Mouse (Mus musculus) ES-E14 (cell line): Measurements from ENCODE around the gene Cpne4. TPM values are rescaled to one million over a fixed set of nuclear protein-coding genes. Genes with fewer than 3 reads are reported as not detected.

Experiments used
- DNase-seq: peaks from one replicate; pipeline ENCODE4 v3.0.0-alpha.2; 2013; ENCODE audit warnings: low read depth, low spot score
- H3K27ac ChIP-seq: 2 replicates; pipeline ENCODE4 v1.5.1; 2012; ENCODE audit warnings: low read depth, mild to moderate bottlenecking, low read length, moderate library complexity, mixed read lengths; ENCODE audit not compliant: poor library complexity, insufficient read depth, severe bottlenecking
- H3K36me3 ChIP-seq: 2 replicates; pipeline ENCODE4 v1.6.1; 2012; ENCODE audit warnings: mild to moderate bottlenecking, low read length, moderate library complexity, mixed read lengths; ENCODE audit not compliant: control insufficient read depth, poor library complexity, insufficient read depth, severe bottlenecking
- H3K4me1 ChIP-seq, 2 experiments: fragments of 150-350 bp in 1 of 2; sonication (generic) in 1 of 2; 2 replicates each; pipeline ENCODE4 v1.6.1; 2012; ENCODE audit warnings: low read length in 2 of 2, mild to moderate bottlenecking in 1 of 2, mixed read lengths in 1 of 2; ENCODE audit not compliant: control insufficient read depth in 2 of 2, insufficient read depth in 2 of 2, poor library complexity in 1 of 2
- H3K4me3 ChIP-seq, 2 experiments: fragments of 150-350 bp in 1 of 2; sonication (generic) in 1 of 2; 2 replicates each; pipeline ENCODE4 v1.5.1; 2012; ENCODE audit warnings: low read length in 2 of 2, low read depth in 1 of 2, mild to moderate bottlenecking in 1 of 2, mixed read lengths in 1 of 2; ENCODE audit not compliant: insufficient read depth in 1 of 2, poor library complexity in 1 of 2, severe bottlenecking in 1 of 2
- H3K9ac ChIP-seq: 2 replicates; pipeline ENCODE4 v1.6.1; 2012; ENCODE audit warnings: low read depth, mild to moderate bottlenecking, low read length, mixed read lengths; ENCODE audit not compliant: poor library complexity, insufficient read depth, severe bottlenecking
- H3K9me3 ChIP-seq: fragments of 150-350 bp; sonication (generic); 2 replicates; pipeline ENCODE4 v1.6.1; 2012; ENCODE audit warnings: low read depth, mild to moderate bottlenecking, low read length; ENCODE audit not compliant: control insufficient read depth, insufficient read depth
- CHD2 ChIP-seq: IDR thresholded peaks from 2 replicates; pipeline ENCODE4 v1.6.1; 2014; ENCODE audit warnings: mild to moderate bottlenecking, low read depth, low read length, inconsistent platforms
- HCFC1 ChIP-seq: IDR thresholded peaks from 2 replicates; pipeline ENCODE4 v1.6.1; 2012; ENCODE audit warnings: low read length, inconsistent platforms, borderline replicate concordance; ENCODE audit not compliant: insufficient read depth
- MAFK ChIP-seq: IDR thresholded peaks from 2 replicates; pipeline ENCODE4 v1.6.1; 2014; ENCODE audit warnings: mild to moderate bottlenecking, low read depth, low read length, inconsistent platforms; ENCODE audit not compliant: insufficient read depth
- ZC3H11A ChIP-seq: IDR thresholded peaks from 2 replicates; pipeline ENCODE4 v1.6.1; 2012; ENCODE audit warnings: low read depth, mild to moderate bottlenecking, inconsistent platforms, low read length, borderline replicate concordance
- ZNF384 ChIP-seq: IDR thresholded peaks from 2 replicates; pipeline ENCODE4 v1.6.1; 2012; ENCODE audit warnings: low read depth, low read length, inconsistent platforms
- in situ Hi-C, 2 experiments: fragments of 600-800 bp; cut with MboI; formaldehyde crosslinking; loops; one replicate each; pipeline ENCODE4 v1.15.1; 2025; ENCODE audit warnings: low sequenced_read_pairs in 2 of 2, inconsistent platforms in 1 of 2; ENCODE audit not compliant: unreplicated experiment in 2 of 2
- total RNA-seq: library from RNA; depleted of rRNA; stranded (reverse); fragments of 300-350 nt; gene quantifications from 2 replicates; pipeline ENCODE4 v1.2.3, GENCODE M21; 2012; rRNA removed

Gene Cpne4
- 0.13 TPM in 1 of 2 replicates, not detected in the other for total RNA-seq

GRCm38 (mm10) chr9:104546986-104547385 is at the start of gene Cpne4:
TSS of gene Cpne4 (plus strand) at chr9:104547286.
- DNase-seq, result no peak

DNA sequence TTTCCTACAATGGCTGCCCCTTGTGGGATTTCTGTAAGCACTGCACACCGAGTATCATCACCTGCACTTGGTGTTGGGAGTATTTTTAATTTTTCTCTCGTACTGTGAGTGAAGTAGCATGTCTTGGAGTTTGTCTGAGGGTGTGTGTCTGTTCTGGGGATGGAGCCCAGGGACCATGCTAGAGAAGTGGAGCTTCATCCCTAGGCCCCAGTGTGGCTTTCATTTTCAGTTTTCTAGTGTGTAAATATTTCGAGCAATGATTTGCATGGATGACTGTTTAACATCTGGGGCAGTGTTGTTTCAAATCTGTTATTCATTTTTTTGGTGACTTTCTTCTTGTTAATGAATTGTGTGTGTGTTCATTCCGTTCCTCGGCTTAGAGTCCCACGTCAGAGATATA is 31.9 kb upstream of the Cpne4 start:
- H3K9me3 ChIP-seq, result no peaks in the 10 kb centered on the region

More at GRCm38 (mm10) chr9:104546986-104547385, at the start of gene Cpne4:
- TF ChIP-seq ZC3H11A (no peak), ZNF384 (no peak), HCFC1 (no peak), MAFK (no peak), CHD2 (no peak)
- H3K9me3 ChIP-seq, result no peaks in the 10 kb centered on the region
- in situ Hi-C loops, result loop anchor here (25.0 kb wide), 1 partner anchor 840 kb away; the partner anchor contains the start of genes Aste1 (in 2 of the 2) and Nek11 (in 2 of the 2)
- H3K4me3 ChIP-seq, result no peak within 1 kb of the TSS
- H3K9ac ChIP-seq, result no peak within 1 kb of the TSS
- H3K4me1 ChIP-seq, result no peaks in the 10 kb centered on the region
- H3K27ac ChIP-seq, result no peak within 1 kb of the TSS
- H3K36me3 ChIP-seq, result no peaks in the 10 kb centered on the region

GRCm38 (mm10) chr9:104535508-104535907 is 11.6 kb upstream of the Cpne4 start:
- in situ Hi-C loops, result loop anchor here (25.0 kb wide), 1 partner anchor 852 kb away; the partner anchor contains the start of genes Aste1 (in 2 of the 2) and Nek11 (in 2 of the 2)
- H3K27ac ChIP-seq, result no peak overlapping the region
- H3K36me3 ChIP-seq, result no peaks in the 10 kb centered on the region
- TF ChIP-seq HCFC1 (no peak), MAFK (no peak), ZNF384 (no peak), ZC3H11A (0 out of 2 replicates have a peak, but pooled peaks have one; percentile 33), CHD2 (no peak)
- H3K4me3 ChIP-seq, result no peak overlapping the region
- peak; percentile 37 for DNase-seq
- H3K9me3 ChIP-seq, result no peaks in the 10 kb centered on the region
- H3K9ac ChIP-seq, result no peak overlapping the region
- H3K4me1 ChIP-seq, result no peaks in the 10 kb centered on the region

More for the DNA sequence above, 31.9 kb upstream of the Cpne4 start:
- Histone ChIP-seq H3K4me3 (no peak overlapping the region), H3K9ac (no peak overlapping the region), H3K27ac (no peak overlapping the region), H3K36me3 (no peaks in the 10 kb centered on the region), H3K4me1 (no peaks in the 10 kb centered on the region)
- TF ChIP-seq ZNF384 (no peak), HCFC1 (no peak), CHD2 (no peak), ZC3H11A (no peak), MAFK (no peak)
- no peak for DNase-seq
- in situ Hi-C loops, result no loop called here

- H3K4me3 ChIP-seq, result no peak overlapping the region
- no peak overlapping the region for H3K9ac ChIP-seq
- in situ Hi-C loops, result no loop called here
- no peaks in the 10 kb centered on the region for H3K36me3 ChIP-seq
- no peak for TF ChIP-seq HCFC1
- no peak for TF ChIP-seq MAFK
- no peak for TF ChIP-seq ZC3H11A
- no peak for TF ChIP-seq ZNF384
- no peak for TF ChIP-seq CHD2
- DNase-seq, result no peak
- no peaks in the 10 kb centered on the region for H3K9me3 ChIP-seq
- H3K4me1 ChIP-seq, result no peaks in the 10 kb centered on the region; a peak in 1 of 4 replicates
- no peak overlapping the region for H3K27ac ChIP-seq
Measured at GRCm38 (mm10) chr9:104565815-104566214, 18.7 kb downstream of the Cpne4 start.

- Histone ChIP-seq H3K9me3 (no peaks in the 10 kb centered on the region), H3K36me3 (no peaks in the 10 kb centered on the region), H3K4me1 (no peaks in the 10 kb centered on the region; a peak in 1 of 4 replicates), H3K9ac (no peak overlapping the region), H3K27ac (no peak overlapping the region), H3K4me3 (no peak overlapping the region)
- in situ Hi-C loops, result no loop called here
- TF ChIP-seq ZNF384 (no peak), CHD2 (no peak), MAFK (no peak), HCFC1 (no peak), ZC3H11A (no peak)
- no peak for DNase-seq
Measured at GRCm38 (mm10) chr9:104566468-104566867, 19.4 kb downstream of the Cpne4 start.
